Mouse (Mus musculus) midbrain, embryonic 12.5 days (tissue): ENCODE results near the gene Msh5. TPM values are rescaled to one million over a fixed set of nuclear protein-coding genes. Genes with fewer than 3 reads are reported as not detected.
A peak's percentile ranks its signal among the peaks of the same experiment; 100 is the strongest.

Experiments
- ATAC-seq: fragments of 200-750 bp; cut with Nextera tagmentation; 2 replicates; pipeline ENCODE4 v1.8.0; 2017; ENCODE audit warnings: low read depth, moderate TSS enrichment, moderate library complexity; ENCODE audit not compliant: low FRiP score
- H3K27ac ChIP-seq: fragments of 300-500 bp; sonication (generic); replicated peaks from 2 replicates; pipeline ENCODE4 v1.5.1; 2016; ENCODE audit warnings: mild to moderate bottlenecking
- H3K27me3 ChIP-seq: fragments of 300-500 bp; sonication (generic); 2 replicates; pipeline ENCODE4 v1.6.1; 2016; ENCODE audit warnings: mild to moderate bottlenecking
- H3K36me3 ChIP-seq: fragments of 300-500 bp; sonication (generic); 2 replicates; pipeline ENCODE4 v1.6.1; 2016
- H3K4me1 ChIP-seq: fragments of 300-500 bp; sonication (generic); 2 replicates; pipeline ENCODE4 v1.6.1; 2016
- H3K4me2 ChIP-seq: fragments of 300-500 bp; sonication (generic); replicated peaks from 2 replicates; pipeline ENCODE4 v1.6.1; 2016; ENCODE audit warnings: mild to moderate bottlenecking, moderate library complexity
- H3K4me3 ChIP-seq: fragments of 300-500 bp; sonication (generic); 2 replicates; pipeline ENCODE4 v1.5.1; 2016; ENCODE audit warnings: mild to moderate bottlenecking
- H3K9ac ChIP-seq: fragments of 300-500 bp; sonication (generic); replicated peaks from 2 replicates; pipeline ENCODE4 v1.6.1; 2016; ENCODE audit warnings: mild to moderate bottlenecking, moderate library complexity
- H3K9me3 ChIP-seq: fragments of 300-500 bp; sonication (generic); 2 replicates; pipeline ENCODE4 v1.6.1; 2016; ENCODE audit warnings: mild to moderate bottlenecking
- WGBS: fragments of 180-500 bp; shearing (Covaris S2); methylation state at CpG from one replicate; pipeline ENCODE4 v1.1.7; 2016; 5-methylcytosine and 5-hydroxymethylcytosine counted together
- polyA plus RNA-seq: library from polyadenylated mRNA; unstranded; fragments of >200 nt; fragmentation: Nextera tagmentation; extraction: Ambion mirVana; gene quantifications from 2 replicates; pipeline ENCODE4 v1.2.1, GENCODE M21; 2016

Gene Msh5
- polyA plus RNA-seq, 1 experiment from 2014 or later: 7.6 TPM

DNA sequence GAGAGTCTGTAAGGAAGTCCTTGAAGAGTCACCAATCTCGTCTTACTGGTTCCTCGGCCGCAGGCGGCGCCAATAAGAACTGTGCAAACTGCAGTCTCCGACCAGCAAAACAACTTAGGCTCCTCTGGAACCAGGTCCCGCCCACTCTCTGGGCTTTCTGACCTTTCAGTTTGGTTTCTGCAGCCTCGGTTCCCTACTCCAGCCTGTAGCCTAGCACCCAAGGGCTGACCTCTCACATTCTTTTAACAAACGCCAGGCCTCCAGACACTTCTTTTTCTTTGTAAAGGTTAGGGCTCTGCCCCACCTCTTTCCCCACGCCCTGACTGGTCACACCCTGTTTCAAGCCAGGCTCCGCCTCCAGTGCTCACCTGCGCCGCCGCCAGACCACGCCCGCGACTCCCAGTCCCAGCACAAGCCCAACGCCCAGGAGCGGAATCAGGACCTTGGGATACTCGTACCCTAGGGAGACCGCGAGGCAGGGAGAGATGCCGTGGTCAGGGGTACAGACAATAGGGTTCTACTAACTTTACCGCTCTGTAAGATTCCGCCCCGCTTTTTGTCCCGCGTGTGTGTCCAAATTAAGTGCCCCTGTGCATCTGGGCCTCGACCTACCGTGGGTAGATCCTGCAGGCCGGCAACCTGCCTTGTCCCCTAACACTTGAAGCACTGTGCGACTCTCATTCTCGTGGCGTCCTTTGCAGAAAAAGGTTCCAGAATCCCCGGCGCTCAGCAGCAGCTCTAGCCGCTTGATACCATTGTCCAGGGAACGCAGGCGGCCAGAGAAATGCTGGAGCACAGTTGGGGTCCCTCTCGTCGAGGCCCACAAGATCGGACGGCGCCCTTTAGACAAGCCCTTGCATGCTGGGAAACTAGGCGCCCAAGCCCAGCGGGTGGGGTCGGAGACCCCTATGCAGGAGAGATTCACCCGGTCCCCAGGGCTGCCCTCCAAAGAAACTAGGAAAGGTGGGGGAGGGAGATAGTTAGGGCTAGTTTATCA, 18.7 kb upstream of the Msh5 start, which contains the start of gene Ly6g6c:
TSS of gene Ly6g6c (plus strand) at position 438 of the 997 bp plus-strand sequence.
- Histone ChIP-seq H3K4me1 (peaks cover 36% of the 10 kb centered on the region), H3K27me3 (peaks cover 48% of the 10 kb centered on the region), H3K9me3 (no peaks in the 10 kb centered on the region), H3K36me3 (peaks cover 30% of the 10 kb centered on the region), H3K27ac (peak within 1 kb of the TSS; percentile 22; the same call in 1 of the 2 replicates), H3K9ac (peak within 1 kb of the TSS; percentile 47), H3K4me2 (peak within 1 kb of the TSS; percentile 55), H3K4me3 (peak within 1 kb of the TSS; percentile 31)
- no peak for ATAC-seq
- WGBS: under 1% methylated on average over 48 of the region's 48 CpGs

- peaks cover 32% of the 10 kb centered on the region for H3K36me3 ChIP-seq
- ATAC-seq: no peak
- H3K27me3 ChIP-seq: peaks cover 48% of the 10 kb centered on the region
- H3K4me1 ChIP-seq: peaks cover 41% of the 10 kb centered on the region
- peak overlapping the region; percentile 22; the same call in 1 of the 2 replicates for H3K27ac ChIP-seq
- H3K4me2 ChIP-seq: peak overlapping the region; percentile 55
- 38% methylated on average over 10 of the region's 10 CpGs for WGBS
- no peaks in the 10 kb centered on the region for H3K9me3 ChIP-seq
- no peak overlapping the region for H3K4me3 ChIP-seq
- peak overlapping the region; percentile 47 for H3K9ac ChIP-seq
These were observed 17.9 kb upstream of the Msh5 start for GRCm38 (mm10) chr17:35064378-35064877.

DNA sequence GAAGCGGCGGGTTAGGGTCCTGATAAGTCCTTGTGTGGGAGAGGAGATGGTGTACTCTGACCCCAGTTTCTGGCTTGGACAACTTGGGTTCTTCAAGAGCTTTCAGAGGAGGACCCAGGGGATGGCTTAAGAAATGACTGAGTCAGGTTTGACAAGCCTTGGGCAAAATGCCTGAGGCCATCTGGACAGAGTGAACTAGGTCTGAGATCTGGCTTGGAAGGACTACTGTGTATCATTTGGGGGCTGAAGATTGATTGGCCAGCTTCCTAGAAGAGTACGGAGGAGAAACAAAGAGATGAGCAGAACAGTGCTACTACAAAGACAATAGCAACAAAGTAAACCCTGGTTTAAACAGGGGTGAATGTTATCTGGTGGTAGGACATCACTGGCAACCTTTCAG, 16.9 kb upstream of the Msh5 start:
- peaks cover 48% of the 10 kb centered on the region for H3K27me3 ChIP-seq
- H3K27ac ChIP-seq: no peak overlapping the region
- ATAC-seq: no peak
- H3K9me3 ChIP-seq: no peaks in the 10 kb centered on the region
- no peak overlapping the region for H3K4me2 ChIP-seq
- H3K4me1 ChIP-seq: peaks cover 43% of the 10 kb centered on the region
- WGBS: 90% methylated on average over 3 of the region's 3 CpGs
- peaks cover 32% of the 10 kb centered on the region for H3K36me3 ChIP-seq
- H3K4me3 ChIP-seq: no peak overlapping the region
- no peak overlapping the region for H3K9ac ChIP-seq

- Histone ChIP-seq H3K4me2 (peak overlapping the region; percentile 81; the same call in 1 of the 2 replicates), H3K36me3 (peaks cover 42% of the 10 kb centered on the region), H3K27me3 (peaks cover 35% of the 10 kb centered on the region), H3K27ac (no peak overlapping the region), H3K9ac (0 out of 2 replicates have a peak overlapping the region, but pooled peaks have one; percentile 11), H3K4me1 (peaks cover 46% of the 10 kb centered on the region), H3K9me3 (no peaks in the 10 kb centered on the region), H3K4me3 (no peak overlapping the region)
- ATAC-seq: no peak
- WGBS: 87% methylated on average over 8 of the region's 8 CpGs
These were observed 14.8 kb upstream of the Msh5 start for GRCm38 (mm10) chr17:35061299-35061698.

GRCm38 (mm10) chr17:35060737-35061297, 14.3 kb upstream of the Msh5 start:
- H3K9ac ChIP-seq: peak overlapping the region; percentile 89
- no peak for ATAC-seq
- peaks cover 46% of the 10 kb centered on the region for H3K36me3 ChIP-seq
- H3K4me3 ChIP-seq: peak overlapping the region; percentile 68
- WGBS: 64% methylated on average over 22 of the region's 22 CpGs
- H3K27ac ChIP-seq: no peak overlapping the region
- peak overlapping the region; percentile 81 for H3K4me2 ChIP-seq
- peaks cover 43% of the 10 kb centered on the region for H3K4me1 ChIP-seq
- H3K9me3 ChIP-seq: no peaks in the 10 kb centered on the region
- peaks cover 30% of the 10 kb centered on the region for H3K27me3 ChIP-seq

DNA sequence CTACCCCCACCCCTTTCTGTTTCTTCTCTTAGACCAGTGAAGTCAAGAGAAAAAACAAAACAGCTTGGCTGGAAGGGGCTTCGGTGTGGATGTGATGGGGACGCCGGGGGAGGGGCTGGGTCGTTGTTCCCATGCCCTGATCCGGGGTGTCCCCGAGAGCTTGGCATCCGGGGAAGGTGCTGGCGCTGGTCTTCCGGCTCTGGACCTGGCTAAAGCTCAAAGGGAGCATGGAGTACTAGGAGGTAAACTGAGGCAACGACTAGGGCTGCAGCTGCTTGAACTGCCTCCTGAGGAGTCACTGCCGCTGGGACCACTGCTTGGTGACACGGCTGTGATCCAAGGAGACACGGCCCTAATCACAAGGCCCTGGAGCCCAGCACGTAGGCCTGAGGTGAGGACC, 13.5 kb upstream of the Msh5 start:
- peak overlapping the region; percentile 68 for H3K4me3 ChIP-seq
- H3K4me2 ChIP-seq: peak overlapping the region; percentile 81
- peaks cover 52% of the 10 kb centered on the region for H3K36me3 ChIP-seq
- peaks cover 23% of the 10 kb centered on the region for H3K27me3 ChIP-seq
- WGBS: 26% methylated on average over 14 of the region's 14 CpGs
- peak overlapping the region; percentile 89 for H3K9ac ChIP-seq
- no peak for ATAC-seq
- H3K4me1 ChIP-seq: peaks cover 36% of the 10 kb centered on the region
- no peak overlapping the region for H3K27ac ChIP-seq
- H3K9me3 ChIP-seq: no peaks in the 10 kb centered on the region

DNA sequence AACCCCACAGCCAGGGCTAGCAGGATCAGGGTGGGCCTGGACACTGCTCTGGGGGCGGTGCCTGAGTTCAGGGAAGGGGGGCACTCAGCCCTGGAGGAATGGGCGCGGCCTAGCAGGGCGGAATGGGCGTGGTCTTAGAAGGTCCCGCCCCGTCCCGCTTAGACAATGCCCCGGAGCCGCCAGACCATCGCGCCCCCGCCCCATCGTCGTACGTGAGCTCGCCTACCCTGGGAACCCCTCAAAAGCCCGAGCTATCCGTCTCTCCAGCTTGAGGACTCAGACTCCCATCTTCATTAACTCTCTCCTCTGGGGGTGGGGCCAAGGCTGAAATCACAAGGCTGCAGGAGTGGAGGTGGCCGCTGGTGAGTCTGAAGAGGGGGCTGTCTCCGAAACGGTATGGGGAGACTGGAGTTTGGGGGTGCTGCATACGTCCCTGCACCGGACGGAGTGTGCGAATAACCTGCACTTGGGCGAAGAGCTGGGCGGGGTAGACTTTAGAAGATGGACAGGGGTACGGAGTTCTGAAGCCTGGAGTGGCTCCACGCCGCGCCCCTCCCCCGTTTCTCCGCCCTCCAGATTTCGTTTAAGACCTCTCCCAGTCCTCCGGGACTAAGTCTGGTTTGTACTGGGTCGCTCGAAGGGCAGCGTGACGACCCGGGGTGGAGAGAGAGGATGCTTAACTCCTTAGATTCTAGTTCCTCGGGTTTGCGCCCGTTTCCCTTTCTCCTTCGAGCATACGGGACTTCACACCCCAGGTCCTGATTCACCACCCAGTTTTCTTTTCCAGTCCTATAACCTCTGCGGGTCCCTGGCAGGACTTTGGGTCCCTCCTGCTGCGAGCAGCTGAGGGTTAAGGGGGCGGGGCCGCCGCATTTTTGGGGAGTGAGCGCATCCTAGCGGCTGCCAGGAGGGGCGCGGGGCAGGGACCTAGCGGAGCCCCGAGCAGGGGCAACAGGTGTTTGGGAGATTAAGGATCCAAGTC, 12.7 kb upstream of the Msh5 start, which contains the start of gene Ddah2:
TSS of gene Ddah2 (plus strand) at position 125 of the 982 bp plus-strand sequence.
- Histone ChIP-seq H3K36me3 (peaks cover 58% of the 10 kb centered on the region), H3K9me3 (0 out of 2 replicates have a peak, but pooled peaks cover 1% of the 10 kb centered on the region)
- under 1% methylated on average over 57 of the region's 57 CpGs for WGBS

DNA sequence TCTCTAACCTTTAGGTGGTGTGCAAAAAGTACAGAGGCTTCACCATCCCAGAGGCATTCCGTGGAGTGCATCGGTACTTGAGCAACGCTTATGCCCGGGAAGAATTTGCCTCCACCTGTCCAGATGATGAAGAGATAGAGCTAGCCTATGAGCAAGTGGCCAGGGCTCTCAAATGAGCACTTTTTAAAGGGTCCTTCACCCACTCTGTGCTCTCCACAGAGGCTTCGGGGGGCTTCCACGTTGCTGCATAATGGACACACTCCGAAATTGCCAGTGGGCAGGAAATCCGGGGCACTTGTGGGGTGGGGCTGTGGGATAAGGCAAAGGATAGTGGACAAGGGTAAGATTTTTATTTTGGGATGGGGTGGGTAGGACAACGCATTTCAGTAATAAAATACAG, 11.8 kb upstream of the Msh5 start:
- Histone ChIP-seq H3K4me3 (peak overlapping the region; percentile 68), H3K27me3 (peaks cover 5% of the 10 kb centered on the region; the same call in 1 of the 2 replicates), H3K9ac (peak overlapping the region; percentile 35), H3K9me3 (0 out of 2 replicates have a peak, but pooled peaks cover 4% of the 10 kb centered on the region), H3K4me1 (peaks cover 24% of the 10 kb centered on the region), H3K36me3 (peaks cover 63% of the 10 kb centered on the region), H3K4me2 (peak overlapping the region; percentile 81; the same call in 1 of the 2 replicates), H3K27ac (peak overlapping the region; percentile 88)
- ATAC-seq: peak; percentile 13
- WGBS: 73% methylated on average over 9 of the region's 9 CpGs

More for the DNA sequence above, 12.7 kb upstream of the Msh5 start, which contains the start of gene Ddah2:
- Histone ChIP-seq H3K4me2 (peak within 1 kb of the TSS; percentile 81), H3K27me3 (peaks cover 14% of the 10 kb centered on the region), H3K9ac (peak within 1 kb of the TSS; percentile 89), H3K27ac (peak within 1 kb of the TSS; percentile 88), H3K4me1 (peaks cover 27% of the 10 kb centered on the region), H3K4me3 (peak within 1 kb of the TSS; percentile 68)
- ATAC-seq: peak; percentile 91

GRCm38 (mm10) chr17:35057090-35057489, 10.5 kb upstream of the Msh5 start:
- ATAC-seq: no peak
- no peak overlapping the region for H3K9ac ChIP-seq
- H3K4me1 ChIP-seq: peaks cover 35% of the 10 kb centered on the region
- no peak overlapping the region for H3K4me3 ChIP-seq
- no peak overlapping the region for H3K27ac ChIP-seq
- WGBS: 77% methylated on average over 3 of the region's 3 CpGs
- 0 out of 2 replicates have a peak, but pooled peaks cover 4% of the 10 kb centered on the region for H3K9me3 ChIP-seq
- peaks cover 58% of the 10 kb centered on the region for H3K36me3 ChIP-seq
- no peaks in the 10 kb centered on the region; the same call in 1 of the 2 replicates for H3K27me3 ChIP-seq
- H3K4me2 ChIP-seq: no peak overlapping the region

DNA sequence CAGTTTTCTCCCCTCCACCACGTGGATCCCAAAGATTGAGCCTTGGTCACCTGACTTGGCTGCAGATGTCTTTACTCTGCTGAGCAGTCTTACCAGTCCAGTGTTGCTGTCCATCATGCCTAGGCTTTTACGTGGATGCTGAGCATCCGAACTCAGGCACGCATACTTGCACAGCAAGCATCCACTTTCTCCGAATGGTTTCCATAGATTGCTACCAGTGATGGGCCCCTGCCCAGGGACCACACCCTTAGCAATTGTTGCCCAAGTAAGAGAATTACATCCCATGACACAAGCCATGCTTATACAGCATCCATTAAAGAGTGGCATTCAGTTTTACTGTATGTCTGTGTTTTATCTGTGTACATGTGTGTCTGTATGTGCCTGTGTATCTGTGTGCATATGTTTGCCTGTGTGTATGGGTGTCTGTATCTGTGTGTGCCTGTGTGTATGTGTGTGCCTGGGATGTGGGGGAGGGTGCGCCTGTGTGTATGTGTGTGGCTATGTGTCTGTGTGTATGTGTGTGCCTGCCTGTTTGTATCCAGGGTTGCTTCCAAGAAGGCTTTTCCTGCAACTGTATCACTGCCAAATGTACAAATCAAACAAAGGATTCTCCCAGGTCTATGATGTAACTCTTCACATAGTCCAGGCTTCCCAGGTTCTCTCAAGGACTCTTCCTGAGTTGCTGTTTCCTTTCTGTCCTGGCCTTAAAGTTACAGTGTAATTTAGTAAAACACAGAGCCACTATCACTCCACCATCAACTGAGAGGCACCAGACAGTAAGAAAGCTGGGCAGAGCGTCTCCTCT, 9.3 kb upstream of the Msh5 start:
- H3K4me1 ChIP-seq: peaks cover 34% of the 10 kb centered on the region
- H3K27me3 ChIP-seq: no peaks in the 10 kb centered on the region
- H3K4me3 ChIP-seq: no peak overlapping the region
- no peak overlapping the region for H3K4me2 ChIP-seq
- WGBS: 92% methylated on average over 7 of the region's 7 CpGs
- H3K9ac ChIP-seq: no peak overlapping the region
- H3K9me3 ChIP-seq: 0 out of 2 replicates have a peak, but pooled peaks cover 4% of the 10 kb centered on the region
- no peak overlapping the region for H3K27ac ChIP-seq
- no peak for ATAC-seq
- peaks cover 48% of the 10 kb centered on the region for H3K36me3 ChIP-seq
